Mouse (Mus musculus): Measurements from ENCODE around the gene Dlx5. TPM values are rescaled to one million over a fixed set of nuclear protein-coding genes. Genes with fewer than 3 reads are reported as not detected.

The Dlx5 gene
- polyA plus RNA-seq, 1 experiment from 2014 or later = 0.88 TPM

DNA sequence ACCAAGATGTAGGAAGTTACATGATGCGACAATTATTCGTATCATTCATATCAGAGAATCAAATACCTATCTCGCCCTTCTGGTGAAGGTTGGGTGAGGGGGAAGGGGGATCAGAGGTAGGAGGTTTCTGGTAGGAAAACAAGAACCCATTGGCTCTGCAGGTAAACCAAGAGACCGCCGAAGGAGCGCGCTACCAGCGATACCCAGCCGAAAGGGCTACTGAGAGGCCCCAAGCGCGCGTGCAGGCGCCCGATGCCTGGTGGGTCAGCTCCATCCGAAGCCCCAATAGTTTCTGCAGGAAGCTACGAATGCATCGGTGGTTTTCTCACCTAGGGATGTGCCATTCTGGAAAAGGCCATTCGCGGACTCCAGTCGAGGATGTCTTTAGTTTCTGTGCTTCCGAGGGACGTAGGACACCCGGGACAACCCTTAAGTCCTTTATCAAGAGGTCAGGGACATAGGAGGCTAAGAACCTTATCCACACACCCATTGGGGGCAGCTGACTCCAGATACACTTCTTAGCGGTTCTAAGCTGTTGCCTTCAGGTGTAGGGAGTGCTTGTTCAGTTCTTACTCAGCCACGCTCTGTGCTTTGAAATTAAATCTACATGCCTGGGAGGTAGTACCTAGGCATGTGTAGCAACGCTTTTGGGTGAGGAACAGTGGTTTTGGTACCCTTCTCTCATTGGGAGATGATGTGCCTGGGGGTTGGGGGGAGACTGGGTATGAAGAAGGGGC, 31.4 kb downstream of the Dlx5 start:
- H3K4me1 ChIP-seq (replicated peaks; ENCODE audit: control insufficient read depth, insufficient read depth, low read length) = no peaks in the 10 kb centered on the region
- no peak overlapping the region for H3K4me2 ChIP-seq
- WGBS = 3% methylated on average over 26 of the region's 26 CpGs
- ATAC-seq (replicated peaks; ENCODE audit: low FRiP score) = no peak
- no peaks in the 10 kb centered on the region for H3K36me3 ChIP-seq (ENCODE audit: control insufficient read depth, insufficient read depth, low read length)
- no peaks in the 10 kb centered on the region for H3K9me3 ChIP-seq (ENCODE audit: control insufficient read depth, low read length)
- H3K27me3 ChIP-seq (replicated peaks; ENCODE audit: control insufficient read depth, insufficient read depth, low read length) = peaks cover 81% of the 10 kb centered on the region
- H3K9ac ChIP-seq (ENCODE audit: low read depth, low read length) = no peak overlapping the region
- no peak overlapping the region for H3K4me3 ChIP-seq (ENCODE audit: low read depth, low read length)
- H3K27ac ChIP-seq (ENCODE audit: low read depth, low read length) = no peak overlapping the region
- DNase-seq (ENCODE audit: low spot score) = no peak

DNA sequence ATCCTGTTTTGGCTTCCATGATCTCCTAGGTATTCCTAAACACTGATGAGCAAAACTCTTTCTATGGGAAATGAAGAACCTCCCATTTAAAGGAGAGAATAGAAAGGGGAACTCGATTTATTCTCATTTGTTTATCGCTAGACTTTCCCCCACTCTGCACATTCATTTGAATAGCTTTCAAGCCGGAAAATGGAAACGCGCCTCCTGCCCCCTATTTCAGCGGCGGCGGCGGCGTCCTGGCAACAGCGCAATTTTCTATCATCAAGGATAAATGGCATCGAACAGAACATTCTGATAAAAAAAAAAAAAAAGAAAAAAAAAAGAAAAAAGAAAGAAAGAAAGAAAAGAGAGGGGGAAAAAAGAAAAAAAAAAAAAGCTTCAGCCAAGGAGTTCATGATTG, 32.1 kb downstream of the Dlx5 start:
- H3K27ac ChIP-seq (ENCODE audit: low read depth, low read length) = no peak overlapping the region
- no peak overlapping the region for H3K4me2 ChIP-seq
- no peak overlapping the region for H3K9ac ChIP-seq (ENCODE audit: low read depth, low read length)
- ATAC-seq (replicated peaks; ENCODE audit: low FRiP score) (no peak), DNase-seq (ENCODE audit: low spot score) (no peak)
- peaks cover 73% of the 10 kb centered on the region for H3K27me3 ChIP-seq (replicated peaks; ENCODE audit: control insufficient read depth, insufficient read depth, low read length)
- no peaks in the 10 kb centered on the region for H3K36me3 ChIP-seq (ENCODE audit: control insufficient read depth, insufficient read depth, low read length)
- H3K9me3 ChIP-seq (ENCODE audit: control insufficient read depth, low read length) = no peaks in the 10 kb centered on the region
- no peaks in the 10 kb centered on the region for H3K4me1 ChIP-seq (replicated peaks; ENCODE audit: control insufficient read depth, insufficient read depth, low read length)
- no peak overlapping the region for H3K4me3 ChIP-seq (ENCODE audit: low read depth, low read length)
- WGBS = 5% methylated on average over 12 of the region's 12 CpGs

DNA sequence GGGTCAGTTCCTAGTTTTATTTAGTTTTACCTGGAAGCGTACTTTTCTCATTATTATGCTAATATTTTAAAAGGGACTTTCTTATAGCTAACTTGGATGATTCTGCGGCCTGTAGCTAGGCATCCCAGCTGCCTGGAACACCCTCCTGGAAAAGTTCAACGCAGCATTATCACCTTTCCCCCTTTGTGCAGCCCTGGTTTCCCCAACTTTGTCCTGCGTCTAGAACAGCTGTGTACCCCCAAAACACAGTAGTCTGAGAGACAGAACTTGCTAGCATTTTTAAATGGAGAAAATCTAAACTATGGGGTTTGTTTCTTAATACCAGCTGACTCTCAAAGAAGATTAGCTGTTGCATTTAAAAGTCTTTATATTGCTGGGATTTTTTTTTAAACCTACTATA, 33.3 kb downstream of the Dlx5 start:
- Histone ChIP-seq H3K27ac (ENCODE audit: low read depth, low read length) (no peak overlapping the region), H3K9ac (ENCODE audit: low read depth, low read length) (no peak overlapping the region), H3K4me3 (ENCODE audit: low read depth, low read length) (no peak overlapping the region), H3K36me3 (ENCODE audit: control insufficient read depth, insufficient read depth, low read length) (no peaks in the 10 kb centered on the region), H3K4me2 (no peak overlapping the region), H3K4me1 (replicated peaks; ENCODE audit: control insufficient read depth, insufficient read depth, low read length) (no peaks in the 10 kb centered on the region), H3K9me3 (ENCODE audit: control insufficient read depth, low read length) (no peaks in the 10 kb centered on the region), H3K27me3 (replicated peaks; ENCODE audit: control insufficient read depth, insufficient read depth, low read length) (peaks cover 62% of the 10 kb centered on the region)
- no peak for DNase-seq (ENCODE audit: low spot score)
- no peak for ATAC-seq (replicated peaks; ENCODE audit: low FRiP score)
- 15% methylated on average over 4 of the region's 4 CpGs for WGBS

DNA sequence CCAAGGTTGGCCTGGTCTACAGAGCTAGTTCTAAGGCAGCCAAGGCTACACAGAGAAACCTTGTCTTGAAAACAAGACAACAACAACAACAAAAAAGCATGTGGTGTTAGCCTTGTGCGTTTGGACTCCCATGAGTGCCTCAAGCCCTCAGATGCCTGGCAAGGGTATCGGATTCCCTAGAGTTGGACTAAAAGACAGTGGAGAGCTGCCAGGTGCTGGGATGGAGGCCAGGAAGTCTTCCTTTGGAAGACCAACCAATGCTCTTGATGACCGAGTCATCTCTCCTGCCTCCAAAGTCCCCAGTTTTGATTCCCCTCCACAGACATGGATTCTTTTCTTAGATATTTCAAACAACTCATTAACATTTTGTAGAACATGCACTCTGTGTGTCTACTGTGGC, 48.6 kb downstream of the Dlx5 start:
- H3K27ac ChIP-seq (ENCODE audit: low read depth, low read length) = no peak overlapping the region
- no peaks in the 10 kb centered on the region for H3K4me1 ChIP-seq (replicated peaks; ENCODE audit: control insufficient read depth, insufficient read depth, low read length)
- DNase-seq (ENCODE audit: low spot score) = no peak
- H3K9ac ChIP-seq (ENCODE audit: low read depth, low read length) = no peak overlapping the region
- no peak overlapping the region for H3K4me3 ChIP-seq (ENCODE audit: low read depth, low read length)
- no peak overlapping the region for H3K4me2 ChIP-seq
- no peak for ATAC-seq (replicated peaks; ENCODE audit: low FRiP score)
- WGBS = 92% methylated on average over 3 of the region's 3 CpGs
- H3K27me3 ChIP-seq (replicated peaks; ENCODE audit: control insufficient read depth, insufficient read depth, low read length) = no peaks in the 10 kb centered on the region
- no peaks in the 10 kb centered on the region for H3K9me3 ChIP-seq (ENCODE audit: control insufficient read depth, low read length)
- H3K36me3 ChIP-seq (ENCODE audit: control insufficient read depth, insufficient read depth, low read length) = no peaks in the 10 kb centered on the region

DNA sequence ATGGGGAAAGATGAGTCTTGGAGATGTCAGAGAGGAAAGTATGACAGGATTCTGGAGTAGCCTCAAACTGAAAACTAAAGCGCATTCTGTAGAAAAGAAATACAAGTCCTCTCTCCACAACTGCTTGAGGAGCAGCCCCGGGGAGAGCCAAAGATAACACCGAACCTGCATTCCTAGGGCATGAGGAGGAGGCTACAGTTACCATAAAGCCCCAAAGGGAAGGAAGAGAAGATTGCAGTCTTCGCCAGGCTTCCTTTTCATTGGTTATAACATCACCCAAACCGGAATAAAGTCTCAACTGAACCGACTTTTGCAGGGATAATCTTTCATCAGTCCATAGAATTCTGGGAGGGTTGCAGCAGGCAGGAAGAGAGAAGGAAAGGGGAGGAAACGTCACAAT, 51.4 kb downstream of the Dlx5 start:
- Histone ChIP-seq H3K4me2 (no peak overlapping the region), H3K27ac (ENCODE audit: low read depth, low read length) (no peak overlapping the region), H3K27me3 (replicated peaks; ENCODE audit: control insufficient read depth, insufficient read depth, low read length) (no peaks in the 10 kb centered on the region), H3K9ac (ENCODE audit: low read depth, low read length) (no peak overlapping the region), H3K9me3 (ENCODE audit: control insufficient read depth, low read length) (no peaks in the 10 kb centered on the region), H3K4me3 (ENCODE audit: low read depth, low read length) (no peak overlapping the region), H3K4me1 (replicated peaks; ENCODE audit: control insufficient read depth, insufficient read depth, low read length) (no peaks in the 10 kb centered on the region), H3K36me3 (ENCODE audit: control insufficient read depth, insufficient read depth, low read length) (no peaks in the 10 kb centered on the region)
- 32% methylated on average over 7 of the region's 7 CpGs for WGBS
- ATAC-seq (replicated peaks; ENCODE audit: low FRiP score) = no peak
- DNase-seq (ENCODE audit: low spot score) = no peak

Other genes with a start within 250 kb of the Dlx5 start
- gene Dlx6, start 18.8 kb downstream of the Dlx5 start, polyA plus RNA-seq (2014; fragmentation: Nextera tagmentation; extraction: Ambion mirVana) = 0.08 TPM in 1 of 2 replicates, not detected in the other
- gene Sdhaf3, start 73.9 kb upstream of the Dlx5 start, polyA plus RNA-seq (2014; fragmentation: Nextera tagmentation; extraction: Ambion mirVana) = 5.1 and 5.8 TPM in 2 replicates

All from liver, embryonic 11.5 days (tissue).